Mouse (Mus musculus) CH12.LX (cell line): Measurements from ENCODE around the gene Dync1i1. TPM values are rescaled to one million over a fixed set of nuclear protein-coding genes. Genes with fewer than 3 reads are reported as not detected.

Source experiments
- DNase-seq: peaks from one replicate; pipeline ENCODE4 v3.0.0-alpha.2; 2013; ENCODE audit errors: extremely low read depth
- H3K27ac ChIP-seq: 2 replicates; pipeline ENCODE4 v1.5.1; 2012; ENCODE audit warnings: low read depth, mild to moderate bottlenecking, control low read depth, moderate library complexity; ENCODE audit not compliant: insufficient read depth
- H3K27me3 ChIP-seq: replicated peaks from 2 replicates; pipeline ENCODE3; 2012; ENCODE audit warnings: inconsistent platforms
- H3K36me3 ChIP-seq, 2 experiments: replicated peaks in 1 of 2; 2 replicates each; pipeline versions ENCODE3 to v1.6.1; 2012; ENCODE audit warnings: inconsistent platforms in 1 of 2, low read length in 1 of 2, mild to moderate bottlenecking in 1 of 2, mixed read lengths in 1 of 2, moderate library complexity in 1 of 2; ENCODE audit not compliant: control insufficient read depth in 1 of 2, insufficient read depth in 1 of 2
- H3K4me1 ChIP-seq, 2 experiments: 2 replicates each; pipeline ENCODE4 v1.6.1; 2012; ENCODE audit warnings: inconsistent platforms in 1 of 2, moderate library complexity in 1 of 2; ENCODE audit not compliant: insufficient read depth in 2 of 2, control insufficient read depth in 1 of 2
- H3K4me2 ChIP-seq: 2 replicates; pipeline ENCODE4 v1.6.1; 2012; ENCODE audit warnings: low read depth, mild to moderate bottlenecking, control low read depth; ENCODE audit not compliant: poor library complexity, insufficient read depth, severe bottlenecking
- H3K4me3 ChIP-seq, 3 experiments: fragments of 150-350 bp in 1 of 3; sonication (generic) in 1 of 3; replicated peaks in 1 of 3; 2 replicates each; pipeline versions ENCODE3 to v1.5.1; 2011 to 2012; ENCODE audit warnings: low read depth in 2 of 3, low read length in 2 of 3, mild to moderate bottlenecking in 2 of 3, moderate library complexity in 2 of 3, control low read depth in 1 of 3, improper control_type of control experiment in 1 of 3, inconsistent platforms in 1 of 3, mixed read lengths in 1 of 3; ENCODE audit not compliant: poor library complexity in 1 of 3
- H3K79me2 ChIP-seq: replicated peaks from 2 replicates; pipeline ENCODE4 v1.6.1; 2012; ENCODE audit warnings: mild to moderate bottlenecking, moderate library complexity; ENCODE audit not compliant: control insufficient read depth, poor library complexity, insufficient read depth, severe bottlenecking; ENCODE audit errors: extremely low read depth
- H3K9ac ChIP-seq: 2 replicates; pipeline ENCODE4 v1.6.1; 2012; ENCODE audit warnings: low read depth, mild to moderate bottlenecking, control low read depth, moderate library complexity; ENCODE audit not compliant: insufficient read depth
- H3K9me3 ChIP-seq: replicated peaks from 2 replicates; pipeline ENCODE3; 2012; ENCODE audit warnings: low read length, inconsistent platforms, mixed read lengths
- BHLHE40 ChIP-seq: IDR thresholded peaks from 2 replicates; pipeline ENCODE4 v1.6.1; 2011; ENCODE audit warnings: mild to moderate bottlenecking, low read depth, low read length, improper control_type of control experiment
- CTCF ChIP-seq, 2 experiments: IDR thresholded peaks in 1 of 2; conservative IDR thresholded peaks in 1 of 2; 2 replicates each; pipeline ENCODE4 v1.5.1; 2011 to 2012; ENCODE audit warnings: low read depth in 2 of 2, low read length in 2 of 2, improper control_type of control experiment in 1 of 2, inconsistent platforms in 1 of 2, mild to moderate bottlenecking in 1 of 2, moderate library complexity in 1 of 2
- ELF1 ChIP-seq: IDR thresholded peaks from 2 replicates; pipeline ENCODE4 v1.6.1; 2014; ENCODE audit warnings: low read depth, mild to moderate bottlenecking, inconsistent platforms, low read length, improper control_type of control experiment
- EP300 ChIP-seq: IDR thresholded peaks from 2 replicates; pipeline ENCODE4 v1.6.1; 2011; ENCODE audit warnings: low read length, improper control_type of control experiment
- JUND ChIP-seq: conservative IDR thresholded peaks from 2 replicates; pipeline ENCODE4 v1.6.1; 2011; ENCODE audit warnings: low read depth, low read length, improper control_type of control experiment
- MAFK ChIP-seq: IDR thresholded peaks from 2 replicates; pipeline ENCODE4 v1.6.1; 2011; ENCODE audit warnings: low read length, improper control_type of control experiment; ENCODE audit not compliant: insufficient replicate concordance
- MAZ ChIP-seq: IDR thresholded peaks from 2 replicates; pipeline ENCODE4 v1.6.1; 2012; ENCODE audit warnings: low read depth, mild to moderate bottlenecking, inconsistent platforms, low read length, improper control_type of control experiment, moderate library complexity
- PAX5 ChIP-seq: IDR thresholded peaks from 2 replicates; pipeline ENCODE4 v1.6.1; 2012; ENCODE audit warnings: low read length, inconsistent platforms, mixed read lengths
- RAD21 ChIP-seq: IDR thresholded peaks from 2 replicates; pipeline ENCODE4 v1.6.1; 2011; ENCODE audit warnings: low read depth, mild to moderate bottlenecking, low read length, improper control_type of control experiment, moderate library complexity
- RCOR1 ChIP-seq: conservative IDR thresholded peaks from 2 replicates; pipeline ENCODE4 v1.6.1; 2012; ENCODE audit warnings: low read depth, mild to moderate bottlenecking, inconsistent platforms, low read length, improper control_type of control experiment
- SIN3A ChIP-seq: IDR thresholded peaks from 2 replicates; pipeline ENCODE4 v1.6.1; 2012; ENCODE audit warnings: low read length, improper control_type of control experiment, inconsistent platforms
- UBTF ChIP-seq: IDR thresholded peaks from 2 replicates; pipeline ENCODE4 v1.6.1; 2012; ENCODE audit warnings: low read depth, mild to moderate bottlenecking, inconsistent platforms, low read length, improper control_type of control experiment, moderate library complexity
- USF1 ChIP-seq: IDR thresholded peaks from 2 replicates; pipeline ENCODE4 v1.6.1; 2014; ENCODE audit warnings: low read depth, mild to moderate bottlenecking, inconsistent platforms, low read length, improper control_type of control experiment
- USF2 ChIP-seq: conservative IDR thresholded peaks from 2 replicates; pipeline ENCODE4 v1.6.1; 2011; ENCODE audit warnings: low read depth, low read length, improper control_type of control experiment
- dilution Hi-C: fragments of 300-500 bp; cut with MboI; formaldehyde crosslinking; loops from 2 replicates; pipeline ENCODE4 v1.14.3; 2020; ENCODE audit warnings: low sequenced_read_pairs; ENCODE audit not compliant: extremely low pct_unique_long_range_greater_than_20kb, extremely low pct_ligation_motif_present
- in situ Hi-C: fragments of 300-500 bp; cut with MboI; formaldehyde crosslinking; loops from 3 replicates; pipeline ENCODE4 v1.14.3; 2019; ENCODE audit warnings: low sequenced_read_pairs, low pct_ligation_motif_present, low pct_unique_long_range_greater_than_20kb, mixed read lengths
- polyA plus RNA-seq: library from polyadenylated mRNA; unstranded; fragments of >175 nt; gene quantifications from 2 replicates; pipeline ENCODE4 v1.2.1, GENCODE M21; 2012; ENCODE audit warnings: low read depth; ENCODE audit not compliant: insufficient read length
- total RNA-seq, 2 experiments: library from RNA; depleted of rRNA; stranded (reverse); fragments of 300-350 nt in 1 of 2; fragments of >200 nt in 1 of 2; gene quantifications; 2 replicates each; pipeline ENCODE4 v1.2.3; 2012 to 2014

Gene Dync1i1
- total and polyA plus RNA-seq, 3 experiments = not detected

- Histone ChIP-seq H3K27ac (no peak overlapping the region), H3K9me3 (no peaks in the 10 kb centered on the region), H3K79me2 (no peaks in the 10 kb centered on the region), H3K27me3 (no peaks in the 10 kb centered on the region), H3K36me3 (no peaks in the 10 kb centered on the region), H3K4me1 (no peaks in the 10 kb centered on the region), H3K4me3 (no peak overlapping the region), H3K9ac (no peak overlapping the region), H3K4me2 (no peak overlapping the region)
- dilution Hi-C loops = no loop called here
- in situ Hi-C loops = no loop called here
- no peak for DNase-seq
- TF ChIP-seq JUND (no peak), RCOR1 (no peak), ELF1 (no peak), UBTF (no peak), CTCF (conservative IDR thresholded peaks at IDR 0.05 in 1 of 2, IDR thresholded peaks at IDR 0.05 in 1 of 2; ENCODE audit: low read depth in 2 of 2, low read length in 2 of 2) (no peak), USF2 (no peak)
These were observed 9.4 kb downstream of the Dync1i1 start for GRCm38 (mm10) chr6:5734862-5735261.

GRCm38 (mm10) chr6:5739711-5740110 lies 14.3 kb downstream of the Dync1i1 start:
- dilution Hi-C loops (no loop called here), in situ Hi-C loops (no loop called here)
- no peaks in the 10 kb centered on the region for H3K36me3 ChIP-seq
- H3K4me2 ChIP-seq = no peak overlapping the region
- H3K9me3 ChIP-seq = no peaks in the 10 kb centered on the region
- H3K4me3 ChIP-seq = no peak overlapping the region
- H3K27me3 ChIP-seq = no peaks in the 10 kb centered on the region
- no peaks in the 10 kb centered on the region for H3K4me1 ChIP-seq
- no peaks in the 10 kb centered on the region for H3K79me2 ChIP-seq
- H3K9ac ChIP-seq = no peak overlapping the region
- no peak overlapping the region for H3K27ac ChIP-seq
- no peak for TF ChIP-seq MAZ
- TF ChIP-seq USF1 = no peak
- TF ChIP-seq RAD21 = no peak
- TF ChIP-seq SIN3A = no peak
- no peak for TF ChIP-seq MAFK
- no peak for TF ChIP-seq JUND
- no peak for TF ChIP-seq CTCF (conservative IDR thresholded peaks at IDR 0.05 in 1 of 2, IDR thresholded peaks at IDR 0.05 in 1 of 2; ENCODE audit: low read depth in 2 of 2, low read length in 2 of 2)
- no peak for TF ChIP-seq BHLHE40
- TF ChIP-seq PAX5 = no peak
- no peak for TF ChIP-seq EP300
- no peak for DNase-seq
